Mouse (Mus musculus) adrenal gland, adult 18-20 months (tissue): ENCODE measurements at regions not wholly inside any gene's neighbourhood (a gene's known extent, or its start where the extent isn't known, plus 50 kb on each side); places are given as distances from the start of the nearest gene placed in this dataset.
"Not testable (repeated sequence)": the region's sequence is repeated elsewhere in the genome, so short reads cannot be mapped to it uniquely, and the experiment has no call there.

Source experiments
- DNase-seq, 2 experiments: peaks; one replicate each; pipeline ENCODE4 v3.0.0; 2021 to 2022; ENCODE audit warnings: low spot score in 2 of 2

GRCm38 (mm10) chr16:73652976-73653690 is 758.5 kb downstream of the Robo2 start:
- no peak for DNase-seq

- DNase-seq: no peak
Measured at GRCm38 (mm10) chr16:73647201-73647782, 764.3 kb downstream of the Robo2 start.

- no peak for DNase-seq
Measured at GRCm38 (mm10) chr16:73613017-73613416, 798.6 kb downstream of the Robo2 start.

- no peak for DNase-seq
Measured at GRCm38 (mm10) chr16:73591421-73591820, 820.2 kb downstream of the Robo2 start.

DNA sequence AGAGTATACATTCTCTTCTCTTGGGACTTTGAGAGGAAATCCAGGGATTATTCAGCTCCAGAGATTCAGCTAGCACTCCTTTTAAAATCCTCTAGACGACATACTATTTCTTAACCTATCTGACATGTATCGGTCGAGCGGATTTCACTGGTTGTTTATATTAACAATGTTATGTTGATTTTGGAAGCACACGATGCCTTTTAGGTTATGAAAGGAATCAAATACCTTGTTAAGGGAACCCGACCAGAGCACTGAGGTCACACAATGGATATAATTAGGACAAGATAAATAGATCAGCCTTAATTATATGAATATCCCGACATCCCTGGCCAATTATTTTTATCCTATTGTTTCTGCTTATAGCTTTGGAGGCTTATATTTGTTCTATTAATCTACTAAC is 850.4 kb downstream of the Robo2 start:
- no peak for DNase-seq

DNA sequence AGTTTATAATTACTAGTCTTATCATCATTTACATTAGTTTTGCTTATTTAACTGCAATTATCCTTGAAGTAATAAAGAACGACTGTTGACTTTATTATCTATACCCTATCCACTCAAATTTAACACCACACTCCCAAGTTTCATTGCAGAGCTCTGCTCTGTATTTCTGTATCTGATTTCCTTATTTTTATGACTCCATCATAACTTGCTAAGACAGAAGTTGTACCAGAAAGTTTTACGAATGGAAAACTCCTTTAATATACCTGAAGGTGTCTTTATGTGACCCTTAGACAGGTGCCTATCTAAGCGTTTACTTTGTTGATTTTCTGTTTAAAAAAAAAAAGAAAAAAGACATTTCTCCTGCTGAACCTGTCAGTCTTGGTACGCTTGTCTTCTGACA is 854.7 kb downstream of the Robo2 start:
- DNase-seq: no peak

- no peak for DNase-seq
Measured at GRCm38 (mm10) chr16:73543651-73544050, 868.0 kb downstream of the Robo2 start.

DNA sequence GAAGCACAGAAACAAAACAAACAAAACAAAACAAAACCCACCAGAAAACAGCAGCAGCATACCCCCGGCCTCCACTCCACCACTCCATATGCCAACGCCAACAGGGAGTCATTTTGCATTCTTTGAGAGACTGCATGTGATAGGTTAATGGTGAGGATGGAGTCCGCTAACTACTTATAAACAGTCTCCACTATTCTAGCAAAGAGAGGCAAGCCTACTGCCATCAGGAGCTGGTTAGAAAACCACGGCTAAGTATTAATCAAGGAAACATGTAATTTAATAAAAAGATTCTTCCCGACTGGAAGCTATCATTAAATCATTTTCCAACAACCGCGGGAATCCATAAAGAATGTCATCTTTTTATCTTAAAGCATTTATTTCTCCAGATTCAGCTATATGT is 873.6 kb downstream of the Robo2 start:
- no peak for DNase-seq

- DNase-seq: no peak
Measured at GRCm38 (mm10) chr16:73537541-73537940, 874.1 kb downstream of the Robo2 start.

DNA sequence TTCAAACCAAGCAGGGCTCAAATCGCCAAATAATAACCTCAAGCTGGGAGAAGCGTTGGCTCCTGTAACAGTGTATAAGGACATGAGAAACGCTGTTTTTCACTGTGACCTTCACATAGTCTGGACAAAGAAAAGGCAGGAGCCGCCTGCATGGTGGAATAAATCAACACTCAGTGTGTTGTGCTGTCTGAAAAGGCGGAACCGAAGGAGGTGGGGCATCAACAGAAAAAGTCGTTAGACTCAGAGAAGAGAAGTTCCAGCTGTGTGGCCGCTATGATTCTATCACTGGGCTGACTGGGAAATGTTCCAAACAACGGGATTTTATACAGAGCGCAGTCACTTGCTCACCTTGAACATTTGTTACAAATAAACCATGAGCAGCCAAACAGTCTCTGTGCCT is 881.4 kb downstream of the Robo2 start:
- no peak for DNase-seq

DNA sequence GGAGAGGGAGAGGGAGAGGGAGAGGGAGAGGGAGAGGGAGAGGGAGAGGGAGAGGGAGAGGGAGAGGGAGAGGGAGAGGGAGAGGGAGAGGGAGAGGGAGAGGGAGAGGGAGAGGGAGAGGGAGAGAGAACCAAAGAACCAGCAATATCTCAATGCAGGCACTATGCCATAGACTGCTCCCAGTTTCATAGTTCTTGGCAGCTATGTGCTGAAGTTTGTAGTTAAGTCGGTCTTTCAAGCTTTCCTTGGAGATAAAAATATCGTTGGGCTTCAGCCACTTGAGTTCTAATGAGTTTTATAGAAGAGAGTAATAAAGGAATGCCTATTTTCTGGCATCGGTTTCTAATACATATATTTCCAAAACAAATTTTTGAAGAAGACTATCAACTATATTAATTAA is 888.7 kb downstream of the Robo2 start:
- DNase-seq: not testable (repeated sequence)

DNA sequence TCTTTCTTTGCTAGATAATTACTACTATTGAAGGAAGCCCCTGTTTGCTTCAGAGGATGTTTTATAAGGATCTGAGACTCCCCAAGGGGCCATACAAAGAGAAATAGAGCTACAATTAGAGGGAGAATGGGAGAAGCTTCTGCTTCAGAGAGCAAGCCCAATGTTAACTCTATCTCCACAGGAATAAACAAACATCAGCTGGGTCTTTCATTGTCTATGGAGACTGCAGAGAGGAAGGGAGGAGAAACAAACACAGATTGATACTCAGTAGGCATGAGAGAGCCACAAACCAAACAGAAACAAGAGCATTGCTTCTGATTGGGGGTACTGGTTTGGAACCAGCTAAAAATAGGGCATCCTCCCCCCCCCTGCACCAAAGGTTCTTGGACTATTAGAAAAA is 906.9 kb downstream of the Robo2 start:
- no peak for DNase-seq

GRCm38 (mm10) chr16:73498636-73499208 is 912.9 kb downstream of the Robo2 start:
- no peak for DNase-seq

DNA sequence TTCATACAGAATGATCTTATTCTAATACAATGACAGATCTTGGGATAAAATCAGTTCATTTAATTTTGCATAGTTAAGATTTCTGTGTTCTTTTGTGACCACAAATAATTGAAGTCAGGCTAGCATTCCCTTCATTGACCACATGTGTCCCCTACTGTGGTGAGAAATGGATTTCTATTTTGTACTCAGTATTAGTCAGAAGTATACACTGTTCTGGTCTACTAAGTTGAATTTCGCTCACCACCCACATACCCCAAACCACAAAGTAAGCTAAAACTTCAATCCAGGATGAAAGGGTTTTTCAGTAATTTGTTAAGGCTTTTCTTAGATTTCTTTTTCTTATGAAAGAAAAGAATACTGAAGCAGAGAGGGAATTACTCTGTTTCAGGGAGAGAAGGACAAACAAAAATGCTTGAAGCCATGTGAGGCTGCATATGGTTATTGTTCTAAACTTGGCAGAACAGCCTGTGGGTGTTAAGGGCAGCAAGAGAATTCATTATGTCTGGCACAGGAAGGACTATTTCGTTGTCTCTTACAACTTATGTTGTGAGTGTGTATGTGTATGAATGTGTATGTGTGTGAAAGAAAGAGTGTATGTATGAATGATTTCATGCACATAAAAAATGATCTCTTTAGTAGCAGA is 928.3 kb downstream of the Robo2 start:
- no peak for DNase-seq

GRCm38 (mm10) chr16:73482176-73482575 is 929.4 kb downstream of the Robo2 start:
- DNase-seq: no peak

- no peak for DNase-seq
Measured at GRCm38 (mm10) chr16:73473502-73473901, 938.1 kb downstream of the Robo2 start.

- peak; percentile 3 to 32 for DNase-seq
Measured at GRCm38 (mm10) chr16:73471547-73471946, 940.1 kb downstream of the Robo2 start.

DNA sequence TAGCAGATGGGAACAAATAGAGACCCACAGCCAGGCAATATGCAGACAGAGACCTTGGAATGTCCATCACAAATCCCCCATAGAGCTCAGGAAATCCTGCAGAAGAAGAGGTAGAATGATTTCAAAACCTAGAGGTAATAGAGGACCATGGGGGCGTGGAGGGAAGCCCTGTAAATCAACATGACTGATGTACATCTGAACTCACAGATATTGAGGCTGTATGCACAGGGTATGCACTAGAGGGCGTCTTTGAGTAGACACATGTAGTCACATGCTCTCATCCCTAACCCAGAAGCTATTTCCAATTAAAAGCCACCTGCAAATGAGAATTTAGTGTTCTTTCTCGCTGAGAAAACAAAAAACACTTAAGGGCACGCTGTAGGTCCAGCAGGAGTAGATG is 941.1 kb downstream of the Robo2 start:
- no peak for DNase-seq

DNA sequence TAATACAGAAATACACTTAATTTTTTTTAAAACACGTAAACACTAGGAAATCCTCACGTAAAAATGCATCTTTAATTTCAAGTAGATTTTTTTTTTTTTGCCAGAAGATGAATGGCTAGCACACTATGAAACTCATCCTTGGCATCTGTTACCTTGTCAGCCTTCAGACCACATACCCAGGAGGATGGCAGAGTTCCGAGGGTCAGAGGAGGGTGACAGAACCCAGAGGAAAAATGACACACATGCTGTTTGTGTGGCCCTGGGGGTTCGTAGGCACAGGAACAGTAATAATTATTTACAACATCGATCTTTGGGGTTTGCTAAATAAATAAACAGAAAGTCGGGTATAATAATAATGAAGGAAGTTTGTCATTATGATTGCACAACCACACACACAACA is 945.3 kb downstream of the Robo2 start:
- no peak for DNase-seq

- no peak for DNase-seq
Measured at GRCm38 (mm10) chr16:73462516-73462915, 949.1 kb downstream of the Robo2 start.

DNA sequence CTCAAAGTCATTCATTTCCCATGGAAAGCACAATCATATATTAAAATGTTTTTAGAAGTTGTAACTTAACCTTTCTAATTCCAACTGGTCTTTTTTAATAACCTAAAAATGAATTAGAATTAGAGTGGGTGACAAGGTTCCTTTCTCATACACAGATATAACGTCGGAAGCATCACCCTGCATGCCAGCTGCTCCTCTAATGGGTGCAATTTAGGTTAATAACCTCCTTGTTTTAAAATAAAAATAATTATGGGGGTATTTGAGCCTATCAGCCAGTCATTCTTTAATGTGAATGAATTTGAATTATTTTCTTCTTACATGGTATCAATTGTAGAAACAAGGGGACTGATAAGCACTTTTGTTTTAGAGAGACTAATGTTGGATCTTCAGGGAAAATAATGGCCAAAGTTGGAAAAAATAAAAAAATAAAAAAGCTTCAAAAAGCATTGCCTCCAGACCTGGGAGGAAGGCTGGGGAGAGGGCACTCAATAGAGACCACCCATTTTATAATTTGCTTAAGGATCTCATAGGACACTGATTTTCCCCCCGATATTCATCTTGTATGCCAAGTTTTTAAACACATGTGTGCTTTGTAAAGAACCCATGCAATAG is 960.9 kb downstream of the Robo2 start:
- no peak for DNase-seq

DNA sequence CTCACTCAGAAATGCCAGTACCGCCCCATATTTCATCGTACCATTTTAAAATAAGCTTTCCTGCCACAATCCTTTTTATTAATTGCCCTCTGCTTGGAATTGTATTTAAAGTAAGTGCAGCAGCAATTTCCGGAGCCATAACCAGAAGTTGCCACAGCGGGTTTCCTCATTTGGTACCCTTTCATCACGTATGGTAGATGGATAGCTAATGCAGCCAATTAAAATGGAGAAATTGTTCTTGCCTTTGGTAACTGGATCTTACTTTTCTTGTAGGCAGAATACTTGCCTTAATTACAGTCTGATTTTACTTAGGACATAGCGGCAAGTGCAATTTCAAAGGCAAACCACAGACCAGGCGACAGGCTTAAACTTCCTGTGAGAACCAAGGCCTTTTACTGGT is 961.8 kb downstream of the Robo2 start:
- no peak for DNase-seq
